Mouse (Mus musculus) thymus, postnatal 10 days (tissue): Measurements from ENCODE around the gene Fam122a.

Experiments used
- DNase-seq, 2 experiments: peaks; one replicate each; pipeline ENCODE4 v3.0.0; 2021; ENCODE audit warnings: low spot score in 2 of 2

Fam122a gene

DNA sequence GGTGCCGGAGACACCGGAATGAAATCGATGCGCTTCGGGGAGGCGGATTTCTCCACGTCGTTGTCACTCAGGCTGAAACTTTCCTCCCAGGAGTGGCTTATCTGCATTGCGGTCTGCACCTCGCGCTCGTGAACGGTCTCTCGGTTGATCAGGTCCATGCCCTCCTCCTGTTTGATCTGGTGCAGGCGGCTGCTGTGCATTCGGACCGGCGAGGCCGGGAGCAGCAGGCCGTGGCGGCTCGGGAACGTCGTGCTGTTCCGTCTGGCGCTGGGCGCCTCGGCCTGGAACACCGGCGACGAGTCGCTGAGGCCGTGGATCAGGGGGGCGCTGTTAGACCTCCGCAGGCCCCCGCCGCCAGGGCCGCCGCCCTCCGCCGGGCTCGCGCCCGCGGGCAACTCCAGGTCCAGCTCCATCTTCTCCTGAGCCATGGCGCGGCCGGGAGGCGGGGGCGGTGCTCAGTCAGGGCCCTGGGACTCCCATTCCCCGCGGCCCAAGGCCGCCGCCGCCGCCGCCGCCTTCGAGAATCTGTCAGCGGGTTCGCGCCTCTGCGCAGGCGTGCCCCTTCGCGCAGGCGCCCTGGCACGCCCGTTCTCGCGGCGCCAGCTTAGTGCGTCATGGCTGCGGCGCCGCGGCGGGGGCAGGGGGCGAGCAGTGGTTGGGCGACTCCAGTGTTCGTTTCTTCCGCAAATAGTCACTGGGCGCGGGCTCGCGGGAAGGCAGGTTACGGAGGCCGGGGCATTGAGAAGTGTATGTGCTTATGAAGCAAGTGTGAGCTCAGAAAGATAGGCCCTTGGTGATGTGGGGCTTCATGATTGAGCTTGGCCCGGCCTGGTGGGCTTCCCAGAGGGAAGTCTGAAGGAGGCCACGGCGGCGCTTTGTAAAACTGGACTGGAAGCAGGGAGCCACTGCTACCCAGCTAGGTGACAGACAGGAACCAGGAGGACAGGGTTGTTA lies at the start of gene Fam122a:
TSS of gene Fam122a (minus strand) at position 428 of the 954 bp plus-strand sequence.
- DNase-seq: peak; percentile 86 to 92

- no peak for DNase-seq
Observed at GRCm38 (mm10) chr19:24523476-24524313, 46.5 kb upstream of the Fam122a start.

DNA sequence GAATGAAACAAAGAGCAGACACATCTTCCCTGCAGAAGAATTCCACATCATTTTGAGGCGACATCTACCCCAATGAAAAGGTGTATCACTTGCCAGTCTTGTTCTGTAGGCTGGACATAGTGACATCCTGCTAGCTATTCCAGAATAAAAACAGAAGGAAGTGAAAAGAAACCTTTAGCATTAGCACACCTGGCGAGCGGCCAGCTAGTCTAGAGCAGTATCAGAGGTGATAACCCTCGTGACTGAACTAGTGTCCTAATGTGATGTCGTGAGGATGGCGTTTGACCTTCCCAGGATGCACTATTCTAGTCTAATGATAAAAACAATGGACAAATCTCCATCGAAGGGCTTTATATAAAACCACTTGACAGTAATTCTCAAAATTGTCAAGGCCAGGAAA lies 44.8 kb upstream of the Fam122a start:
- no peak for DNase-seq

DNA sequence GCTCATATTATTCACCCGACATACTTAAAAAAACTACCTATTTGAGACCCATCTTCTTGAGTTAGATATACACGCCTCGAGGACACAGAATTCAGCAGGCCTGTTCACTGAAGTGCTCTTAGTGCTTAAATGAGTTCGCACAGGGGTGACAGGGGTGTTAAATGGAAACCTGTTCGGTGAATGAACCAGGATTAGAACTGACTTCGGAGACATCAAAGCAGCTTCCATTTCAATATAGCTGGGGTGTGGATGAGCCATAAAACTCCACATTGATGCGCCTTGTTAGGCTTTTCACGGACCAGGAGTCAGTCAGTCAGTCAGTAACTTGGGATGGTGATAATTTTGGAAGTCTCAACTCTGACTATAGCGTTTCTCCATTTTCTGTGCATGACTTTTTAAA lies 44.0 kb upstream of the Fam122a start:
- no peak for DNase-seq

GRCm38 (mm10) chr19:24519732-24520409 lies 42.7 kb upstream of the Fam122a start:
- DNase-seq: no peak

GRCm38 (mm10) chr19:24518384-24518783 lies 41.2 kb upstream of the Fam122a start:
- DNase-seq: no peak

GRCm38 (mm10) chr19:24517057-24517456 lies 39.9 kb upstream of the Fam122a start:
- no peak for DNase-seq

DNA sequence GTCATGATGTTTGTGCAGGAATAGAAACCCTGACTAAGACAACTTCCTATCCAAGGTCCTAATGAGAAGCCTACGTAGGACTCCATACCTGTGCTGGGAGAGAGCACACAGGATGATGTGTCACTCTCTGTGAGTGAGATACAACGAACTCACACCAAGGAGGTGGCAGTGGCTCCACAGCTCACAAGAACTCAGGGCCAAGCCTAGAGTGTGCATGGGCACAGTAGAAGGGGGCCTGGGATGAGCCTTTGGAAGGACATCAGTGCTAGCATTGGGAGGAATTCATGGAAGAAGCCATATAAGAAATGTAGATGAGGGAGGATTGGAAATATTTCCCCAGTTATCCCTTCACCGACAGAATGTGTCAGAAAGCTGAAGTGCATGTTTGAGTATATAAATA lies 38.8 kb upstream of the Fam122a start:
- DNase-seq: no peak

GRCm38 (mm10) chr19:24514661-24515642 lies 37.8 kb upstream of the Fam122a start:
- DNase-seq: no peak

GRCm38 (mm10) chr19:24513105-24513843 lies 36.1 kb upstream of the Fam122a start:
- no peak for DNase-seq

- no peak for DNase-seq
Observed at GRCm38 (mm10) chr19:24511939-24512338, 34.8 kb upstream of the Fam122a start.

DNA sequence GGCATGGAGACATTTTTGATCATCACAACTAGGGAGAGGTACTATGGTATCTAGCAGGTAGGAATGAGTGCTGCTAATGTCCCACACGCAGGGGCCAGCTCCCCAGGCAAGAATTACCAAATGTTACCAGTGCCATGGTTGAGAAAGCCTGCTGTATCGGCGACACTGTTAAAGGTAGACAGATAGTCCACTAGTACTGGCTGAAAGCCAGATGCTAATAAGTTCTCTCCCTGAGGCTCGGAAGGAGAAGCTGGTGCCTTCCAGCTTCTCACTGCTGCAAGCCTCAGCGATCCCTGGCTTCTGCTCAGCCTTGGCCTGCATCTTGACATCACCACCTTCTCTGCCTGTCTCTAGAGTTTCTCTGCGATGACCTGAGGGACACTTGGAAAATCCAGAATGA lies 32.2 kb upstream of the Fam122a start:
- DNase-seq: no peak

GRCm38 (mm10) chr19:24508087-24508767 lies 31.1 kb upstream of the Fam122a start:
- no peak for DNase-seq

DNA sequence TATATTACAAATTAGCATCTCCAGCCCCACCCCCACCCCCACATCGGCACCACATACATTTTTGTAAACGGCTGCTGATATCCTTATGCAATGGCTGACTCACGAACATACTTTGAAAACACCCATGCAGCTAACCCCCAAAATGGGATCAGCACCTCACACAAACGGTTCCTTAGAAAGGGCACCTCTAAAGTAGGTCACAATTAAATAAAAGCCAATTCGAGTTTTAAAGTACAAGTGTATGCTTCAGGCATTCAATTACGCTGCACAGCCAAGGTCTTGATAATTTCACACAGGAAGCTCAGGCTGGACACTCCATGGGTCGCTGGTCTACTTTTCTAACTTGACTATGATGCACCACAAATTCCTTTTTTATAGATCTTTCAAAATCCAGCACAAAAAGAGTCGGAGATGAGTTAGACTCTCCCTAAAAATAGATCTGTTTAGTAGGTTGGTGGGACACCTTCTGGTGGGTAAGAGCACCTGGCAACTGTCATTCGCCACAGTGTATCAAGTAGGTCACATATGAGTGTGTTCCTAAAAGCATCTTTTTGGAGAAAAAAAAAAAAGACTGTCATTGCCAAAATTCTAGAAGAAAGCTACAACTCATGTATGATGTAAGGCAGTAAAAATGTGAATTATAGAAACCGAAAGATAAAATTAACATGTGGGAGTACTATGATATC lies 25.7 kb upstream of the Fam122a start:
- DNase-seq: peak; percentile 23 to 25

DNA sequence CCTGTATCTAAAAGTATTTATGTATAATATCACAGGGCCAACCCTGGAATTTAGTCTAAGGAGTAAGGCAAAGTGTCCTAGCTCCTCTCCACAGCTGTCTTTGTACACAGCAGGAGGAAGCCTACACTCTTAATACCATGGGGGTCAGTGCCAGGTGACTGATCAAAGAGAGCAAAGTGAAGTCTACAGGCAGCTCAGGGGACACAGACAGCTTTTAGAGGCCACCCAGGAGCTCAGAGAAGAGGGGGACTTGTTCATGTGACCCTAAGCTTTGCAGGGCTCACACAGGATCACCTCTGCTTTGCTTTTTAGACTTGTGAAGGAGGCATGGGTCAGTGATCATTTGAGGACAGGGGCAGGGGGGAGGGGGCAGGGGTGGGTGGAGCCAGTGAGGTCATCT lies 24.4 kb upstream of the Fam122a start:
- DNase-seq: no peak

GRCm38 (mm10) chr19:24500431-24500830 lies 23.3 kb upstream of the Fam122a start:
- peak in 1 of 2 experiments; percentile 9 for DNase-seq

- no peak for DNase-seq
Observed at GRCm38 (mm10) chr19:24499291-24499690, 22.1 kb upstream of the Fam122a start.

DNA sequence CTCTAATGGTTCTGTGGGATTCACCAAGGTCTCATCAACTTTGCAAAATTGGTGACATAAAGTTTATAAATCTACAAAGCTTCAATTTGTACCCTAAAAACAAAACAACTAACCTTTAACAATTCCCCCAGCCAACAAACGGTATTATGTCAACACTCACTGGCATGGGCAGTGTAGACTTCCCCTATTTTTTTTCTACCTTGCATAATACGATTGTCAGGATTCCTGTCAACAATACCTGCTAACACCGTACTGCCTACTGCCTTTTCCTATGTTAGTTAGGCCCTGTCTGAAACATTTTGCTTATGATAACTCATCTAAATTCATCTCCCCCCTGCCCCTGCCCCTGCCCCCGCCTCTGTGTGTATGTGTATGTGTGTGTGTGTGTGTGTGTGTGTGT lies 16.7 kb upstream of the Fam122a start:
- DNase-seq: no peak

DNA sequence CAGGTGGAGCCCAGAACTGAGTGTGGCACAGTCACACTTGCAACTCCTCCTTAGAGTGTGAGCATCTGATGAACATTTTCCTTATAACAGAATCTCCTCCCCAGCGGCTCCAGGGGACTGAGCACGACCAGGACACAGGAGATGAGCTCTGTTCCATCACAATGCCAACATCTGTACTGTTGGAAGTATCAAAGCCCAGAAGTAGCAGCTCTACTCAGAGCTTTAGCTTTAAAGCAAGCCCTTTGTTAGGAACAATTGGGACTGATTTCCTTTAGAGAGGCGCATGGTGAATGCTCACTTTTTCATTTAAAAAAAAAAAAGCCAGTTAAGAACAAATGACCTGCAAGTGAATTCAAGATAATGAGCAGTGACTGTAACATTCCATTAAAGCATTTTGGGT lies 14.7 kb upstream of the Fam122a start:
- DNase-seq: no peak
